9 mouse cellular contexts compared by ENCODE assay signal in genomic region chr19:41763870-41764660, GRCm38 (mm10). TPM values are rescaled to one million over a fixed set of nuclear protein-coding genes. Genes with fewer than 3 reads are reported as not detected.
DNase-seq lines count a peak whose midpoint lies in the region; ATAC-seq and TF ChIP-seq lines count a peak whose summit lies in the region.
"Had no signal": no experiment of that assay in that cellular context is flagged by ENCODE, and none has a peak within 500 bp of the region (broad histone marks: within the 10 kb centered on the region; RNA-seq: fewer than 3 reads in every experiment).

No protein-coding gene starts in this region.

- H3K4me2 ChIP-seq in forebrain, embryonic 16.5 days (ENCODE audit: low read length), result no peak overlapping the region
- no peak overlapping the region for H3K4me2 ChIP-seq in hindbrain, embryonic 12.5 days (replicated peaks)
- H3K4me2 ChIP-seq: limb, embryonic 13.5 days had no signal

- H3K4me3 ChIP-seq in G1E (ENCODE audit: low read depth, low read length), result no peak overlapping the region
- no peak overlapping the region for H3K4me3 ChIP-seq in forebrain, embryonic 16.5 days (replicated peaks; ENCODE audit: low read length)
- no peak overlapping the region for H3K4me3 ChIP-seq in hindbrain, embryonic 12.5 days
- H3K4me3 ChIP-seq: limb, embryonic 13.5 days had no signal

- no peaks in the 10 kb centered on the region for H3K27me3 ChIP-seq in G1E (ENCODE audit: insufficient read depth, low read length)
- H3K27me3 ChIP-seq in forebrain, embryonic 16.5 days (replicated peaks; ENCODE audit: control insufficient read depth, insufficient read depth, low read length), result no peaks in the 10 kb centered on the region
- H3K27me3 ChIP-seq in hindbrain, embryonic 12.5 days, result no peaks in the 10 kb centered on the region
- H3K27me3 ChIP-seq: limb, embryonic 13.5 days had no signal

- DNase-seq in G1E (ENCODE audit: low spot score), result peak; percentile 35
- peak; percentile 96 to 97 for DNase-seq in layer of hippocampus, postnatal 10 days (ENCODE audit: low spot score in 2 of 2)
- DNase-seq in lung, postnatal 14 days, result peak; percentile 91
- peak; percentile 99 for DNase-seq in retina, embryonic 14.5 days (ENCODE audit: low spot score)
- DNase-seq in thymus, postnatal 4 days, result peak; percentile 92

- peaks cover 68% of the 10 kb centered on the region for H3K36me3 ChIP-seq in G1E (replicated peaks)
- no peaks in the 10 kb centered on the region for H3K36me3 ChIP-seq in forebrain, embryonic 16.5 days (ENCODE audit: control insufficient read depth, insufficient read depth)
- peaks cover 5% of the 10 kb centered on the region for H3K36me3 ChIP-seq in hindbrain, embryonic 12.5 days

- H3K9ac ChIP-seq in forebrain, embryonic 16.5 days (replicated peaks; ENCODE audit: low read depth, low read length), result no peak overlapping the region
- no peak overlapping the region for H3K9ac ChIP-seq in hindbrain, embryonic 12.5 days
- H3K9ac ChIP-seq: limb, embryonic 13.5 days had no signal

- H3K9me3 ChIP-seq in G1E (replicated peaks), result no peaks in the 10 kb centered on the region
- no peaks in the 10 kb centered on the region for H3K9me3 ChIP-seq in forebrain, embryonic 16.5 days (ENCODE audit: control insufficient read depth, low read length)
- H3K9me3 ChIP-seq in hindbrain, embryonic 12.5 days (replicated peaks), result no peaks in the 10 kb centered on the region
- H3K9me3 ChIP-seq: limb, embryonic 13.5 days had no signal

- ATAC-seq in G1E (ENCODE audit: extremely low read depth, insufficient number of reproducible peaks, low FRiP score, poor library complexity, severe bottlenecking), result no peak
- peak; percentile 65 for ATAC-seq in cerebellum, adult (ENCODE audit: insufficient number of reproducible peaks, low FRiP score, low TSS enrichment)
- ATAC-seq in forebrain, embryonic 16.5 days, result peak; percentile 84
- peak; percentile 78 for ATAC-seq in hindbrain, embryonic 12.5 days (ENCODE audit: low FRiP score)

- TF ChIP-seq CTCF in G1E (IDR thresholded peaks at IDR 0.05; ENCODE audit: low read depth, low read length), result peak; percentile 84

- peaks cover 15% of the 10 kb centered on the region for H3K4me1 ChIP-seq in G1E (ENCODE audit: insufficient read depth, low read depth, low read length)
- H3K4me1 ChIP-seq in forebrain, embryonic 16.5 days (replicated peaks; ENCODE audit: control insufficient read depth, insufficient read depth, low read length), result 0 out of 2 replicates have a peak, but pooled peaks cover under 1% of the 10 kb centered on the region
- no peaks in the 10 kb centered on the region for H3K4me1 ChIP-seq in hindbrain, embryonic 12.5 days

- H3K27ac ChIP-seq in forebrain, embryonic 16.5 days (ENCODE audit: low read length), result no peak overlapping the region
- no peak overlapping the region for H3K27ac ChIP-seq in hindbrain, embryonic 12.5 days
- H3K27ac ChIP-seq: limb, embryonic 13.5 days had no signal

- 32% methylated on average over 12 of the region's 12 CpGs for WGBS in forebrain, embryonic 16.5 days
- WGBS in hindbrain, embryonic 12.5 days, result 30% methylated on average over 12 of the region's 12 CpGs

RNA-seq across cellular contexts. Expression of gene Slit1, which starts 20.6 kb away (rescaled TPM):
- total RNA-seq in G1E (2014; fragmentation: Nextera tagmentation), result not detected in 2 replicates
- 0.11 TPM in 1 of 2 replicates, not detected in the other for total RNA-seq in G1E (2017)
- polyA plus RNA-seq in G1E (2012), result 0.04 TPM in 1 of 2 replicates, not detected in the other
- 18.2 and 21.3 TPM in 2 replicates for polyA plus RNA-seq in forebrain, embryonic 16.5 days (2015; fragmentation: Nextera tagmentation; extraction: Ambion mirVana)
- 28.9 and 31.9 TPM in 2 replicates for polyA plus RNA-seq in hindbrain, embryonic 12.5 days (2016; fragmentation: Nextera tagmentation; extraction: Ambion mirVana)
- total RNA-seq in layer of hippocampus, postnatal 10 days (2021), result 10 to 100 TPM; 95.2 to 96.3 TPM

RNA-seq across cellular contexts. Expression of gene Arhgap19, which starts 37.8 kb away (rescaled TPM):
- 66.1 and 95.6 TPM in 2 replicates for total RNA-seq in G1E (2014; fragmentation: Nextera tagmentation)
- total RNA-seq in G1E (2017), result 41.0 and 46.9 TPM in 2 replicates
- 6.9 and 9.0 TPM in 2 replicates for polyA plus RNA-seq in G1E (2012)
- 8.5 and 10.8 TPM in 2 replicates for polyA plus RNA-seq in forebrain, embryonic 16.5 days (2015; fragmentation: Nextera tagmentation; extraction: Ambion mirVana)
- polyA plus RNA-seq in hindbrain, embryonic 12.5 days (2016; fragmentation: Nextera tagmentation; extraction: Ambion mirVana), result 22.4 and 23.2 TPM in 2 replicates
- total RNA-seq in layer of hippocampus, postnatal 10 days (2021), result 1 to 10 TPM; 3.6 to 4.4 TPM

Comparison
In these comparisons a context has a peak if more than half of its experiments do, and no peak if none do; other contexts are left out.
1. DNase-seq: peak in every context shown above with its lines; median percentile 99 in retina, embryonic 14.5 days; 96 in layer of hippocampus, postnatal 10 days; 92 in thymus, postnatal 4 days; 91 in lung, postnatal 14 days; 35 in G1E.
2. RNA of gene Slit1, which starts 20.6 kb away (polyA plus RNA-seq): 28.9 to 31.9 TPM in hindbrain, embryonic 12.5 days and 18.2 to 21.3 TPM in forebrain, embryonic 16.5 days; 0.04 TPM in G1E; every median in the first group is over 10 times any median in the second.